Mouse (Mus musculus) adrenal gland, postnatal 36 days (tissue): Measurements from ENCODE around the gene Zfp983. TPM values are rescaled to one million over a fixed set of nuclear protein-coding genes. Genes with fewer than 3 reads are reported as not detected.
"Not testable (repeated sequence)": the region's sequence is repeated elsewhere in the genome, so short reads cannot be mapped to it uniquely, and the experiment has no call there.

ENCODE experiments used
- DNase-seq, 2 experiments: peaks; one replicate each; pipeline ENCODE4 v3.0.0; 2021; ENCODE audit warnings: mixed read lengths in 1 of 2
- long read RNA-seq, 2 experiments: library from polyadenylated mRNA; stranded (forward); transcript quantifications; one replicate each; pipeline ENCODE4 v2.0.0; 2021; ENCODE audit warnings: borderline sequencing depth in 2 of 2
- total RNA-seq, 2 experiments: library from RNA; stranded (reverse); gene quantifications; 2 replicates each; pipeline ENCODE4 v1.2.3; 2021

Zfp983 gene
- 1 to 10 TPM; 7.1 to 8.1 TPM for total RNA-seq
- long read RNA-seq, experiment 1, partial matches to known transcripts = 4 of 16 reads
- long read RNA-seq, experiment 1, other reads (novel, unspliced or antisense) = 12 of 16 reads
- long read RNA-seq, experiment 2, partial matches to known transcripts = 0 of 1 reads
- long read RNA-seq, experiment 2, other reads (novel, unspliced or antisense) = 1 of 1 reads

DNA sequence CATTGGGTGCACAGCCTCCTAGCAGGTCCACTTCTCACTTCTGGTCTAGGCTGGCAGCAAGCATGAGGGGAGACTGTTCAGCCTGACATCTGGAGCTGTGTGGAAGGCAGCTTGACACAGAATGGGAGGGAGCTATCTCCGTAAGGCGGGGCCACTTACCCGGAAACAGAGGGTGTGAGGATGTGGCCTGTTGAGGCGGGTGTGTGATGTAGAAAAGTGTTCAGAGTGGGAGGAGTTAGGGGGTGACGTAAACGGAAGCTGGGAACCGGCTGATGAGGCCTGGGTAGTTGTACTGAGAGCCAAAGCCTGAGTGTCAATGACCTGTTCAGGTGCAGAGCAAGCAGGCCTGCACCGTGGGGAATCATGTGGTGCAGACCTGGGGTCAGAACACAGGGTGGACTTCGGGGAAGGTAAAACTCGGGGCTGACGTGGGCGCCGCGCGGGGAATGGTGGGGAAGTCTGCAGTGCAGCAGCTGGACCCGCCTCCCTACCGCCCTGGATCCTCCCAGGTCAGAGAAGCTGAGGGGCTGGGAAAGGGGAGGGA lies at the start of gene Zfp983:
TSS of gene Zfp983 (plus strand) at position 261 of the 544 bp plus-strand sequence.
- DNase-seq = peak; percentile 81 to 85

DNA sequence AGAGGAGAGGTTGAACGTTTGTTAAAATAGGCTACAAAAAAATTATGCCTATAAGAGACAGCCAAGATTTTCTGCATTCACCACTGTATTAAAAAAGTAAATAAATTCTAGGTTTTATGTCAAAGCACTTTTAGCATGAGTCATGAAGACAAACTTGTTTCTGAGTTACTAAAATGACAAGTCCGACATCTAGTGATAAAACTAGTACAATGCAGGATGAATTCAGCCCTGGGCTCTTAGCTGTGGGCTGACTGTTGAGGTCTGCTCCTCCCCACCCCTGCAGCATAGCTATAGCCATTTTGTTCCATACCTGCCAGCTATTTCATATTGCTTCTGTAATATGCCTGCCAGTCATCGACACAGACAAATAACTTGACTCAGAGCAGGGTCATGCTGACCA lies 34.1 kb upstream of the Zfp983 start:
- no peak for DNase-seq

DNA sequence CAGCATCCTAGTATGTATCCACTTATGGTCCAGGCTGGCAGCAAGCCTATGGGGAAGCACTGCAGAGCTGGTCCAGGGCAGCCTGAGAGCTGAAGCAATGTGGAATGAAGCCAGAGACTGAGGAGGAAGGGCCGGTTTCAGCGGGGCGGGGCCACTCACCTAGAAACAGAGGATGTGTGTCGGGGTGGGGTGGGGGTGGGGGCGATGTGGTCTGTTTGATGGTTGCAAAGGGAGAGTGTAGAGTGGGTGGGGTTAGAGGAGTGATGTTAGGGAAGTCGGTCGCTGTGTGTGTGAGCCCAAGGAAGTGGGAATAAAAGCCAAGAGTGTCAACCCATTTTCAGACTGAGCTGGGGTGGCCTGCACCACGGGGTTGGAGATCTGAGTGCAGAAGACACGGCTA lies 33.1 kb upstream of the Zfp983 start:
- no peak for DNase-seq

DNA sequence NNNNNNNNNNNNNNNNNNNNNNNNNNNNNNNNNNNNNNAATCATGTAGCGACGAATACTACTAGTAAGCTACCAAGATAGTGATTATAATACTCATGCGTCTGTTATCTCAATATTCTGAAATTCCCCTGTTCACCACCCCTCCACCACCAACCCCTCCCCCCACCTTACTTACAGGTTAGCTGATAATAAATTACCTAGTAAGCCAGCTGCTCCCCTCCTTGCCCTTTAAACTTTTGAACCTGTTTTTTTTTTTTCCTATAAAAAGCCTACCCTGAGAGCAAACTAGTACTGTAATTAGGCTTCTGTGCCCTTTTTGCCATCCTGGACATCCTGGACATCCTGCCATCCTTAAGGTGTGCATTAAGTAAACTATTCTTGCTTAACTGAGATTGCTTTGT lies 26.8 kb upstream of the Zfp983 start:
- DNase-seq = no peak

DNA sequence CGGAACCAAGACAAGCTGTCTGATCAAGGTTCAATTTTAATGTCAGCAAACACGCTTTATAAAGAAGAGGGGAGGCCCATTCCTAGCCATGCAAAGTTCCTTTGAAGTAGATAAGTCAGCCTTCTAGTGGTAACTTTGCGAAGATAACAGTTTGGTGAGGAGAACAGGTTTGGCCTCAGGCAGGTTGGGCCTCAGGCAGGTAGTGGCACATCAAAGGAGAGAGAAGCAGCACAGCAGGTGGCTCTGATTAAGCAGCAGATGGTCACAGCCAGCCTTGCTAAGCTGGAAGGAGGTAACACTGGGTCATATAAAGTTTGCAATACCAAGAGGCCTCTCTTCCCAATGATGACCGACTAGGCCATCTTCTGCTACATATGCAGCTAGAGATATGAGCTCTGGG lies 14.7 kb upstream of the Zfp983 start:
- DNase-seq = not testable (repeated sequence)

DNA sequence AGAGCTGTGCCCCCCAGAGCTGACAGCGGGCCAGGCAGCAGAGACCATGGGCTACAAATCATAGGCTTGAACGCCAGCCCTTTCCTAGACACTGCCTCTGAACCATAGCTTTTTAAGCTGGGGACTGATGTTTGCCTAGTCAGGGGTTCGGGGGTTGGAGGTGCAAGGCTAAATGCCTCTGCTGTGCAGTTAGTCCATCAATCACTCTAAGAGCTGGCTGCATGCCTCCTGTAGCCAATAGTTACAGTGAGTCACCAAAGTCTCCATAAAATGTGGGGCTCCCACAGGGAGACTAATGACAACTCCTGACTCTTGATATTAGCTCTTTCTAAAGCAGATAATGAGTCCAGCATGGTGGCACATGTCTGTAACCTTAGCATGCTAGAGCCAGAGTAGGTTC lies 1.6 kb upstream of the Zfp983 start:
- peak; percentile 77 to 82 for DNase-seq

GRCm38 (mm10) chr17:21649936-21650335 lies 488 bp upstream of the Zfp983 start:
- peak; percentile 38 to 49 for DNase-seq

DNA sequence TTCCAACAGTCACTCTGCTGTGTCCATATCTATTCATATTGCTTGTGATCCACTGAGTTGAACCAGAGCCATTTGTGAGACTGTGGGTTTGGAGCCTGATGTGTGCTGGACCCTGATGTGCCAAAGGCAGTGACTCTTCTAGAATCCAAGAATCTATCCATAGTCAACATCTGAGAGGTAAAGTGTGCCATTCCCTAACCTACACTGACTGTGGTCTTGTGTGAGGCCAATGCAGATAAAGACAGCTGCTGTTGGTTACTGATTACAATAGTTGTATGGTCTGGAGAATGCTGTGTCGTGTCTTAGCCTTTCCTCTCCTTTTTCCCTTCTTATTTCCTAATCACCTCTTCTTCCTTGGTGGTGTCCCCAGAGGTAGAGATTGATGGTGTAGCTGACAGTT lies 28.4 kb downstream of the Zfp983 start:
- not testable (repeated sequence) for DNase-seq

DNA sequence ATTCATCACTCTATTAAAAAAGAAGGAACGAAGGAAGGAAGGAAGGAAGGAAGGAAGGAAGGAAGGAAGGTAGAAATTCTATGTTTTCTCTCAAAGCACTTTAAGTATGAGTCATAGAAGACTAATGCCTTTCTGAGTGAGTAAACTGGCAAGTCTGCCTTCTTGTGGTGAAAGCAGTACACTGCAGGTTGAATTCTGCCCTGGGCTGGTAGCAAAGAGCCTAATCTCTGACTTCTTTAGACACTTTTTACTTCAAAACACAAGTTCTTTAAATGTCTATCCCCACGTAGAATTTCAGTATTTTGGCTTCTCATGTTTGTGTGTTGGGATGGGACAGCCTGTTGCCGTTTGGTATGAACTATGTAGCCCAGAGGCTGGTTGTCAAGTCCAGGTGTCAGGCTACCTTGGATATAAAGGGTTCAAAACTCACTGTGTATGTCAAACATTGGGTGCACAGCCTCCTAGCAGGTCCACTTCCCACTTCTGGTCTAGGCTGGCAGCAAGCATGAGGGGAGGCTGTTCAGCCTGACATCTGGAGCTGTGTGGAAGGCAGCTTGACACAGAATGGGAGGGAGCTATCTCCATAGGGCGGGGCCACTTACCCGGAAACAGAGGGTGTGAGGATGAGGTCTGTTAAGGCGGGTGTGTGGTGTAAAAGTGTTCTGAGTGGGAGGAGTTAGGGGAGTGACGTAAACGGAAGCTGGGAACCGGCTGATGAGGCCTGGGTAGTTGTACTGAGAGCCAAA lies 29.0 kb downstream of the Zfp983 start:
- DNase-seq = peak; percentile 86 to 89

DNA sequence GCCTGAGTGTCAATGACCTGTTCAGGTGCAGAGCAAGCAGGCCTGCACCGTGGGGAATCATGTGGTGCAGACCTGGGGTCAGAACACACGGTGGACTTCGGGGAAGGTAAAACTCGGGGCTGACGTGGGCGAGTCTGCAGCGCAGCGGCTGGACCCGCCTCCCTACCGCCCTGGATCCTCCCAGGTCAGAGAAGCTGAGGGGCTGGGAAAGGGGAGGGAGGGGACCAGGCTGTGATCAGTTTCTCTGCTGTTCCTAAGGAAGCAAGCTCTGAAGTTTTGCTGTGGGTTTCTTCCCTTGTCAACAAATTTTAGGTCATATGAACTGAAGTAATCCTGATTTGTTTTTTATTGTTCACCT lies 29.6 kb downstream of the Zfp983 start:
- not testable (repeated sequence) for DNase-seq

DNA sequence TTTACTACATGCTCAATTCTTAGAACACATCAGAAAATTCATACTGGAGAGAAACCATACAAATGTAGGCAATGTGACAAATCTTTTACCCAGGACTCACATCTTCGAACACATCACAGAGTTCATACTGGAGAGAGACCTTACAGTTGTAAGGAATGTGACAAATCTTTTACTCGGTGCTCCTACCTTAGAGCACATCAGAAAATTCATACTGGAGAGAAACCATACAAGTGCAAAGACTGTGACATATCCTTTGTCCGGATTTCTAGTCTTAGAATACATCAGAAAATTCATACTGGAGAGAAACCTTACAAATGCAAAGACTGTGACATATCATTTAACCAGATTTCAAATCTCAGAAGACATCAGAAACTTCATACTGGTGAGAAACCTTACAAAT lies 41.1 kb downstream of the Zfp983 start, which contains the start of gene Gm10226:
TSS of gene Gm10226 (plus strand) at position 301 of the 400 bp plus-strand sequence.
- no peak for DNase-seq

- no peak for DNase-seq
These were observed 42.9 kb downstream of the Zfp983 start for GRCm38 (mm10) chr17:21693342-21693741.

DNA sequence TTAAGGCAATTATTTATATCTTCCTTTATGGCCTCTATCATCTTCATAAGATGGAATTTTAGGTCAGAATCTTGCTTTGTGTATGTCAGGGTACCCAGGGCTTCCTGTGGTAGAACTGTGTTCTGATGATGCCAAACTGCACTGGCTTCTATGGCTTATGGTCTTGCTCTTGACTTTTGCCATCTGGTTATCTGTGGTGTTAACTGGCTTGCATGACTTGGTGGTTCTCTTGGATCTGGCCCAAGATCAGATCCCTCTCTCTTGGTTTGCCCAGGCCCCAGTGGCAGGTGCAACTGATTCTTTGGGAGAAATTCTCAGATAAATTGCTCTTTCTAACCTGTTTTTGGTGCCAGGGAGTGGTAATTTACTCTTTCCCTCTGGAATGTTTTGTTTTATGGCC lies 45.6 kb downstream of the Zfp983 start:
- DNase-seq = no peak

DNA sequence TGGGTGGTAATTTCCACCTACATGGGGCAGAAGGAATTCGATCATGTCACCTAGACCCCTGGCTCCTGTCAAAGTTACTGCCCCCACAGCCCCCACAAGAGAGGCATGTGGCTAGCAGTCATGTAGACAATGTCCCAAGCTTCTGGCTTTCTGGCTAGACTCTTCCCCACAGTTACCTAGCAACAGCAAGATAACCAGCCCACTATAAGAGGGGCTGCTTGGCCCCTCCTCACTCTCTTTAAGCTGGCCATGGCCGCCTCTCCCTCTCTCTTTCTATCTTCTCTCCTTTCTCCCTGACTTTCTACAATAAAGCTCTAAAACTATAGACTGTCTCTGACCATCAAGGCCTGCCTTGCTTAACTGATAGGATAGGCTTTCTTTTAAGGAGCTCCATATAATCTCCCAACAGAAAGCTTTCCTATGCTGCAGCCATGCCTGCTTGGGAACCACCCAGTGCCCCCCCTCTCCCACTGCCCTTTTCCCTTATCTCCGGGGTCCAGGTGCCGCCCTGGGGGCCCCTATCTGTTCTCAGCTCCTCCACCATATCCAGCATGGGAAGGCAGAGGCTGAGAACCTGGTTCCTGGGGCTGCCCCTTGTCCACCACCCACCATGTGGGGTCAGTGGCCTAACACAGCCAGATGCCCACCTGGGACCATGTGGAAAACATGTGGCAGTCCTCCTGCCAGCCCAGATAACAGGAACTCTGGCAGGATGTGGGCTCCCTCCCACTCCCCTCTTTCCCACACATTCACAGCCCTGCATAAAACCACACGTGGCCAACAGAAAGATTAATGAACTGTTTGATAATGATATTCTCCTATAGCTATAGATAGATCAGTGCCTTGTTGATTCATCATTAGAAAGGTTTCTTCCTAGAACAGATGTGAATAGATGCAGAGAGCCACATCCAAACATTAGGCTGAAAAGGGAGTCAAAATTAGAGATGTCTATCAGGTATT lies 52.1 kb downstream of the Zfp983 start:
- no peak for DNase-seq

GRCm38 (mm10) chr17:21703414-21703813 lies 53.0 kb downstream of the Zfp983 start:
- no peak for DNase-seq

- peak; percentile 85 to 89 for DNase-seq
These were observed 57.0 kb downstream of the Zfp983 start, which contains the start of gene Zfp760 for GRCm38 (mm10) chr17:21707343-21707996. Zfp760 (plus strand) TSS chr17:21707741.

DNA sequence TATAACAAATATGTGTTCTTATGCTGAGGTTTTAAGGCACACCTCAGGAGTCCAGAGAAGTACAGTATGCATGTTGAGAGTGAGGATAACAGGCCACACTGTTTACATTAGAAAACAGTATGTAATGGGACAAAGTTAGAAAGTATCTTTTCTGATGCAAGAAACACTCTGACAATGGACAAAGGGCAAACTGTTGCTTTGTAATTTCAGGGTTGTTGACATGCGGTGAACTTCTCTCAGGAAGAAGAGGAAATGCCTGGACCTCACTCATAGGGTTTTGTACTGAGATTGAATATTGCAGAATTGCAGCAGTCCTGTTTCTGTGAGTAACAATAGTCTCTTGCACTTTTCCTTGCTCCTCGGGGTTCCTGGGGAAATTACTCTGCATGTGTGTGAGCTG lies 58.0 kb downstream of the Zfp983 start:
- no peak for DNase-seq
